ENCODE assay signal across 16 mouse cellular contexts in the genomic region with DNA sequence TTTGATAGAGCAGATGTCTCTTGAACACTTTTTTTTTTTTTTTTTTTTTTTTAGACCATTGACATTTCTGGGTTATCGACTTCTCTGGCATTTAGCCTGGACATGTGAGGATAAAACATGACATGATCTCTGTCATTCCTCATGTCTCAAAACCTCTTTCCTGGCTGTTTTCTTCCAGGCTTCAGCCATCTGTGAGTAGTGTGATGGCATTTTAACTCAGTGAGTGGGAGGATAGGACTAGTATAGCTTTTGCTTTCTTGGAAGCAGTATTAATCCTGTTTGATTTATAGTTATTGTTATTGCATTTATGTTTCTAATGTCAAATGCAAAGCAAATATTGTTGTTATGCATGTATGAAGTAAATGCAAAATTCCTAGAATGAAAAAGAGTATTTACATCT.
DNase-seq lines count a peak whose midpoint lies in the region; ATAC-seq lines count a peak whose summit lies in the region.
"Had no signal": no experiment of that assay in that cellular context is flagged by ENCODE, and none has a peak within 500 bp of the region (broad histone marks: within the 10 kb centered on the region; RNA-seq: fewer than 3 reads in every experiment).

No protein-coding gene starts in this region.

- DNase-seq in frontal cortex, postnatal 14 days (ENCODE audit: low spot score in 2 of 2): no peak
- DNase-seq in right cerebral cortex, adult 18-20 months: peak; percentile 5
- DNase-seq in right cerebral cortex, postnatal 36 days (ENCODE audit: low spot score in 2 of 2): no peak
- peak; percentile 11 for DNase-seq in telencephalon, adult 2 months (ENCODE audit: low read depth, low spot score)
- no peak for DNase-seq in left cerebral cortex, adult 11 months (ENCODE audit: low spot score)
- DNase-seq: adrenal gland, adult 2 months; adrenal gland, postnatal 10 days; adrenal gland, postnatal 25 days; cerebellum, adult 11-12 months; cerebellum, adult 2 months; cerebellum, adult 9-10 months; cerebellum, postnatal 10 days; cerebellum, postnatal 25 days had no signal

- peak; percentile 69; the same call in 1 of the 2 replicates for ATAC-seq in frontal cortex, adult (ENCODE audit: low TSS enrichment)
- ATAC-seq: forebrain, embryonic 13.5 days; forebrain, embryonic 16.5 days had no signal

Comparison
In these comparisons a context has a peak if more than half of its experiments do, and no peak if none do; other contexts are left out.
1. DNase-seq: peak in right cerebral cortex, adult 18-20 months (single experiment) and telencephalon, adult 2 months (single experiment); none in frontal cortex, postnatal 14 days (0 of 2), right cerebral cortex, postnatal 36 days (0 of 2) and left cerebral cortex, adult 11 months (single experiment).